ENCODE assay signal across 9 mouse cellular contexts in the genomic region with DNA sequence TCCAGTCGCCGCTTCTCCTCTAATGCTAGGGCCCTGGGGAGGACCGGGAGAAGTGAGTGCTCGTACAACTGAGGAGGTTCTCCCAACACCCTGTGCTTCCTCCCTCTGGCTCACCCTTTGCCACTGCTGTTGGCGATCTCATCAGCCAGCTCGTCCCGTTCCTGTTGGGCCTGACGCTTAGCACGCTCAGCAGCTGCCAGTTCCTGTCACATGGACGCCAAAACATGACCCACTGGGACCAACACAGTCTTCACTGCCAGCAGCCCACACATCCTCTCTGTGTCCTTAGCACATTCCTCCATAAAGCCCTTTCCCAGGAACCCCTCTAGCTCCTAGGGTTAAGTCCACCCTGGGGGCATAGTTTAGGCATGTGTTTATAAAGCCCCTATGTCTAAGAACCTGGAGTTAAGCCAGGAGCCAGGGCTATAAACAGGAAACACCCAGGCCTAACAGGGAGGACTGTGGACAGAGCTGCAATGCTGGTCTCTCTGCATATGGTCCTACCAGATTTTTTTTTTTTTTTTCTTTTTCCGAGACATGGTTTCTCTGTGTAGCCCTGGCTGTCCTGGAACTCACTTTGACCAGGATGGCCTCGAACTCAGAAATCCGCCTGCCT. TPM values are rescaled to one million over a fixed set of nuclear protein-coding genes. Genes with fewer than 3 reads are reported as not detected.
DNase-seq lines count a peak whose midpoint lies in the region; ATAC-seq and TF ChIP-seq lines count a peak whose summit lies in the region.
"Had no signal": no experiment of that assay in that cellular context is flagged by ENCODE, and none has a peak within 500 bp of the region (broad histone marks: within the 10 kb centered on the region; RNA-seq: fewer than 3 reads in every experiment).

No protein-coding gene starts in this region.

- no peak overlapping the region for H3K9ac ChIP-seq in intestine, postnatal 0 days (ENCODE audit: low read depth, low read length)
- H3K9ac ChIP-seq: liver, embryonic 14.5 days had no signal

- H3K9me3 ChIP-seq in megakaryocyte, embryonic 14.5 days = no peaks in the 10 kb centered on the region
- no peaks in the 10 kb centered on the region for H3K9me3 ChIP-seq in intestine, postnatal 0 days (ENCODE audit: control insufficient read depth)

- DNase-seq in gastrocnemius, adult 18-20 months (ENCODE audit: low spot score) = peak; percentile 84
- DNase-seq in skeletal muscle tissue, adult 2 months (ENCODE audit: low read depth, low spot score) = peak; percentile 86

- H3K27me3 ChIP-seq in megakaryocyte, embryonic 14.5 days (replicated peaks) = no peaks in the 10 kb centered on the region
- H3K27me3 ChIP-seq in intestine, postnatal 0 days (replicated peaks; ENCODE audit: control insufficient read depth, insufficient read depth, low read length) = no peaks in the 10 kb centered on the region

- peaks cover 82% of the 10 kb centered on the region for H3K4me1 ChIP-seq in megakaryocyte, embryonic 14.5 days
- no peaks in the 10 kb centered on the region for H3K4me1 ChIP-seq in intestine, postnatal 0 days (replicated peaks; ENCODE audit: control insufficient read depth, insufficient read depth, low read length)

- no peak for TF ChIP-seq CTCF in intestine, postnatal 0 days (IDR thresholded peaks at IDR 0.05; ENCODE audit: low read depth)

- no peak for ATAC-seq in megakaryocyte, adult 5-6 weeks (ENCODE audit: poor library complexity, severe bottlenecking)
- ATAC-seq in intestine, postnatal 0 days = no peak
- no peak for ATAC-seq in erythroid progenitor cell, adult 5-6 weeks (replicated peaks; ENCODE audit: low FRiP score, poor library complexity, severe bottlenecking)
- no peak for ATAC-seq in megakaryocyte progenitor cell, adult 5-6 weeks (replicated peaks; ENCODE audit: poor library complexity)
- ATAC-seq in erythroblast, adult 5-6 weeks (replicated peaks; ENCODE audit: low FRiP score, poor library complexity, severe bottlenecking) = no peak

- 68% methylated on average over 13 of the region's 13 CpGs for WGBS in intestine, postnatal 0 days

- H3K4me2 ChIP-seq in intestine, postnatal 0 days (replicated peaks; ENCODE audit: low read depth) = no peak overlapping the region

- peak overlapping the region; percentile 21; the same call in 1 of the 2 replicates for H3K27ac ChIP-seq in intestine, postnatal 0 days (ENCODE audit: low read depth, low read length)
- H3K27ac ChIP-seq: liver, embryonic 14.5 days had no signal

- H3K36me3 ChIP-seq in megakaryocyte, embryonic 14.5 days (replicated peaks; ENCODE audit: low read length) = peaks cover 100% of the 10 kb centered on the region
- H3K36me3 ChIP-seq in intestine, postnatal 0 days (ENCODE audit: control insufficient read depth, insufficient read depth) = peaks cover 95% of the 10 kb centered on the region

- H3K4me3 ChIP-seq in megakaryocyte, embryonic 14.5 days (replicated peaks) = peak overlapping the region; percentile 21
- no peak overlapping the region for H3K4me3 ChIP-seq in intestine, postnatal 0 days (ENCODE audit: low read depth, low read length)

RNA-seq across cellular contexts. Expression of a gene that starts 7.7 kb away (rescaled TPM):
- polyA plus RNA-seq in megakaryocyte, embryonic 14.5 days (2012; ENCODE audit: insufficient read depth, low replicate concordance) = 0.82 and 2.7 TPM in 2 replicates
- 0.16 and 1.3 TPM in 2 replicates for total RNA-seq in megakaryocyte, adult 5-6 weeks (2015)
- 0.16 and 0.26 TPM in 2 replicates for total RNA-seq in megakaryocyte, adult 5-6 weeks (2017)
- total RNA-seq in gastrocnemius, adult 18-20 months (2021) = under 1 TPM; 0.07 to 0.73 TPM
- polyA plus RNA-seq in intestine, postnatal 0 days (2015; fragmentation: Nextera tagmentation; extraction: Ambion mirVana) = not detected in 2 replicates
- total RNA-seq in erythroid progenitor cell, adult 5-6 weeks (2015; ENCODE audit: low replicate concordance) = 160 and 228 TPM in 2 replicates
- 210 and 246 TPM in 2 replicates for total RNA-seq in erythroid progenitor cell, adult 5-6 weeks (2017; ENCODE audit: low replicate concordance)
- 0.05 and 1.8 TPM in 2 replicates for total RNA-seq in megakaryocyte progenitor cell, adult 5-6 weeks (2015)
- 0.14 and 0.50 TPM in 2 replicates for total RNA-seq in megakaryocyte progenitor cell, adult 5-6 weeks (2017)
- total RNA-seq in erythroblast, adult 5-6 weeks (2015; ENCODE audit: low replicate concordance) = 44.6 and 58.5 TPM in 2 replicates
- total RNA-seq in erythroblast, adult 5-6 weeks (2017; ENCODE audit: low replicate concordance) = 77.3 and 107 TPM in 2 replicates

RNA-seq across cellular contexts. Expression of a gene that starts 35.7 kb away (rescaled TPM):
- polyA plus RNA-seq in megakaryocyte, embryonic 14.5 days (2012; ENCODE audit: insufficient read depth, low replicate concordance) = 1.2 TPM in 1 of 2 replicates, not detected in the other
- total RNA-seq in megakaryocyte, adult 5-6 weeks (2015) = not detected in 2 replicates
- total RNA-seq in megakaryocyte, adult 5-6 weeks (2017) = not detected in 2 replicates
- total RNA-seq in gastrocnemius, adult 18-20 months (2021) = not detected
- polyA plus RNA-seq in intestine, postnatal 0 days (2015; fragmentation: Nextera tagmentation; extraction: Ambion mirVana) = 3.2 and 4.1 TPM in 2 replicates
- total RNA-seq in erythroid progenitor cell, adult 5-6 weeks (2015; ENCODE audit: low replicate concordance) = 1.1 TPM in 1 of 2 replicates, not detected in the other
- total RNA-seq in erythroid progenitor cell, adult 5-6 weeks (2017; ENCODE audit: low replicate concordance) = not detected in 2 replicates
- total RNA-seq in megakaryocyte progenitor cell, adult 5-6 weeks (2015) = not detected in 2 replicates
- not detected in 2 replicates for total RNA-seq in megakaryocyte progenitor cell, adult 5-6 weeks (2017)
- total RNA-seq in erythroblast, adult 5-6 weeks (2015; ENCODE audit: low replicate concordance) = not detected in 2 replicates
- not detected in 2 replicates for total RNA-seq in erythroblast, adult 5-6 weeks (2017; ENCODE audit: low replicate concordance)

Comparison
In these comparisons a context has a peak if more than half of its experiments do, and no peak if none do; other contexts are left out.
1. RNA of a gene that starts 7.7 kb away (total RNA-seq): 160 to 246 TPM in erythroid progenitor cell, adult 5-6 weeks and 44.6 to 107 TPM in erythroblast, adult 5-6 weeks; 0.07 to 0.73 TPM in gastrocnemius, adult 18-20 months, 0.05 to 1.8 TPM in megakaryocyte progenitor cell, adult 5-6 weeks and 0.16 to 1.3 TPM in megakaryocyte, adult 5-6 weeks; every median in the first group is over 10 times any median in the second.